Mouse (Mus musculus) intestine, embryonic 15.5 days (tissue): ENCODE results near the gene Olfr1257. TPM values are rescaled to one million over a fixed set of nuclear protein-coding genes. Genes with fewer than 3 reads are reported as not detected.
"Not testable (repeated sequence)": the region's sequence is repeated elsewhere in the genome, so short reads cannot be mapped to it uniquely, and the experiment has no call there.

Source experiments
- ATAC-seq: fragments of 200-750 bp; cut with Nextera tagmentation; 2 replicates; pipeline ENCODE4 v1.8.0; 2017; ENCODE audit warnings: moderate TSS enrichment, moderate library complexity
- H3K27ac ChIP-seq: fragments of 300-500 bp; sonication (generic); 2 replicates; pipeline ENCODE4 v1.5.1; 2015; ENCODE audit warnings: mild to moderate bottlenecking, inconsistent platforms
- H3K27me3 ChIP-seq: fragments of 300-500 bp; sonication (generic); replicated peaks from 2 replicates; pipeline ENCODE4 v1.6.1; 2015; ENCODE audit warnings: inconsistent platforms
- H3K36me3 ChIP-seq: fragments of 300-500 bp; sonication (generic); 2 replicates; pipeline ENCODE4 v1.6.1; 2015; ENCODE audit warnings: inconsistent platforms
- H3K4me1 ChIP-seq: fragments of 300-500 bp; sonication (generic); replicated peaks from 2 replicates; pipeline ENCODE4 v1.6.1; 2015; ENCODE audit warnings: inconsistent platforms
- H3K4me2 ChIP-seq: fragments of 300-500 bp; sonication (generic); replicated peaks from 2 replicates; pipeline ENCODE4 v1.6.1; 2015; ENCODE audit warnings: mild to moderate bottlenecking, inconsistent platforms
- H3K4me3 ChIP-seq: fragments of 300-500 bp; sonication (generic); replicated peaks from 2 replicates; pipeline ENCODE4 v1.5.1; 2015; ENCODE audit warnings: inconsistent platforms
- H3K9ac ChIP-seq: fragments of 300-500 bp; sonication (generic); 2 replicates; pipeline ENCODE4 v1.6.1; 2015; ENCODE audit warnings: inconsistent platforms
- H3K9me3 ChIP-seq: fragments of 300-500 bp; sonication (generic); 2 replicates; pipeline ENCODE4 v1.6.1; 2016; ENCODE audit warnings: inconsistent platforms
- WGBS: fragments of 180-500 bp; shearing (Covaris S2); methylation state at CpG from one replicate; pipeline ENCODE4 v1.1.7; 2015; 5-methylcytosine and 5-hydroxymethylcytosine counted together
- polyA plus RNA-seq: library from polyadenylated mRNA; unstranded; fragments of >200 nt; fragmentation: Nextera tagmentation; extraction: Ambion mirVana; gene quantifications from 2 replicates; pipeline ENCODE4 v1.2.1, GENCODE M21; 2015

Gene Olfr1257
- polyA plus RNA-seq: 0.09 TPM in 1 of 2 replicates, not detected in the other

DNA sequence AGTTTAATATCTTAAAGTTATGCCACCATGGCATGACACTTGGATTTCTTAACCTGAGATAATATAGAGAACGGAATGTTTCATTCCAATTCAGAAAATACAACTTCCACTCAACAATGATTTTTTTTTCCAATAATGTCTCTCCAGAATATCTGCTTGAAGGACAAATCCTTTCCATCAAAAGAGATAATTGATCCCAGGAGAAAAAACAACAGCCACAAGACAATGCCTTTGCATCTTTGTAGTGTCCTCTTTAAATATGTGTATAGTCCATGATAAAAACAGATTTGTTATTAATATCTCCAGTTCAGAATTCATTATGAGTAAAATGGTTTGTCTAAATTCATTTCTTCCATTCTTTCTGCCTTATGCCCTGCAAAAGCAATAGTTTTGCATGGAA, at the start of gene Olfr1257:
TSS of gene Olfr1257 (plus strand) at position 301 of the 400 bp plus-strand sequence.
- no peak for ATAC-seq
- H3K36me3 ChIP-seq: no peaks in the 10 kb centered on the region
- H3K27ac ChIP-seq: no peak within 1 kb of the TSS
- H3K9ac ChIP-seq: no peak within 1 kb of the TSS
- 85% methylated on average over 1 of the region's 1 CpGs for WGBS
- no peaks in the 10 kb centered on the region for H3K4me1 ChIP-seq
- H3K4me3 ChIP-seq: no peak within 1 kb of the TSS
- H3K9me3 ChIP-seq: no peaks in the 10 kb centered on the region
- H3K4me2 ChIP-seq: no peak within 1 kb of the TSS
- H3K27me3 ChIP-seq: no peaks in the 10 kb centered on the region

DNA sequence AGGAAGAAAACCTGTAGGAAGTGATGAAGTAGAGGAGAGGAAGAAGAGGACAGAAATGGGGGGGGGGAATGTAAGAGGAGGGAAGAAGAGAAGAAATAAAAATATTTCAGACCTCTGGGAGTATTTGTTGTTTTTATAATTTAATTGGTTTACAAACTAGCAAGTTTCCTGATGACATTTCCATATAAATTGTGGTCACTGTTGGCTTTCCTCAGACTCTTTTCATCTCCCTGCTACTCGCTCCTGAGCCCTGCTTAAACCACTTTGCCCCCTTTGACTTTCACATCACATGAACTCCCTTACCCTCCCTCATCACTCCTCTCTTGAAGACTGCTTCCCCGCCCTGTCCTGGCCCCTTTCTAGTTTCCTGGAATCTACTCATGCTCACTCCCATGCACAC, 36.8 kb upstream of the Olfr1257 start, which contains the start of gene Olfr1256:
TSS of gene Olfr1256 (minus strand) at position 101 of the 400 bp plus-strand sequence.
- ATAC-seq: no peak
- Histone ChIP-seq H3K36me3 (no peaks in the 10 kb centered on the region), H3K9me3 (no peaks in the 10 kb centered on the region), H3K27ac (no peak within 1 kb of the TSS), H3K27me3 (no peaks in the 10 kb centered on the region), H3K4me3 (no peak within 1 kb of the TSS), H3K4me1 (no peaks in the 10 kb centered on the region), H3K4me2 (no peak within 1 kb of the TSS), H3K9ac (no peak within 1 kb of the TSS)
- WGBS: 50% methylated on average over 2 of the region's 2 CpGs

- Histone ChIP-seq H3K9me3 (no peaks in the 10 kb centered on the region), H3K27me3 (no peaks in the 10 kb centered on the region), H3K4me1 (no peaks in the 10 kb centered on the region), H3K36me3 (no peaks in the 10 kb centered on the region), H3K27ac (no peak within 1 kb of the TSS), H3K9ac (no peak within 1 kb of the TSS), H3K4me2 (no peak within 1 kb of the TSS), H3K4me3 (no peak within 1 kb of the TSS)
- WGBS: 81% methylated on average over 5 of the region's 5 CpGs
- ATAC-seq: no peak
Measured at GRCm38 (mm10) chr2:89848105-89848504, 30.1 kb upstream of the Olfr1257 start, which contains the start of gene Olfr48. Olfr48 (minus strand) TSS chr2:89848205.

DNA sequence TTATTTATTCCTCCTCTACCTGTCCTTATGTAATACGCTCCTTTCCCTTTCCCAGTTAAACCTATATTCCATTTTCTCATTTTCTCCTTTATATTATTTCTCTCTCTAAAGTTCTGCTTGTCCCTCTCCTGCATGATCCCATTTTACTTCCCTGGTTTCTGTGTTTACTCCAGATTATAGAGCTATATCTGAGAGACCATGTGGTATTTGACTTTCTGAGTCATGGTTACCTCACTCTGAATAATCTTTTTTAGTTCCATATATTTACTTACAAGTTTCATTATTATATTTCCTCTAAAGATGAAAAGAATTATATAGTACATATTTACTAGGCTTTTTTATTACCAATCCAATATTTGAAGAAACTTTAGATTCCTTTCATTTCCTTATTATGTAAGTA, 29.0 kb upstream of the Olfr1257 start:
- 88% methylated on average over 1 of the region's 1 CpGs for WGBS
- no peak for ATAC-seq
- H3K4me3 ChIP-seq: no peak overlapping the region

GRCm38 (mm10) chr2:89912616-89913015, 34.4 kb downstream of the Olfr1257 start:
- not testable (repeated sequence) for H3K4me3 ChIP-seq, H3K4me2 ChIP-seq, H3K27me3 ChIP-seq, H3K4me1 ChIP-seq, ATAC-seq, H3K36me3 ChIP-seq, H3K9me3 ChIP-seq, H3K9ac ChIP-seq, H3K27ac ChIP-seq
- 86% methylated on average over 9 of the region's 9 CpGs for WGBS

More for the DNA sequence above, 29.0 kb upstream of the Olfr1257 start:
- H3K4me2 ChIP-seq: no peak overlapping the region
- H3K27ac ChIP-seq: no peak overlapping the region
- no peaks in the 10 kb centered on the region for H3K4me1 ChIP-seq
- no peaks in the 10 kb centered on the region for H3K9me3 ChIP-seq
- H3K9ac ChIP-seq: no peak overlapping the region
- H3K36me3 ChIP-seq: no peaks in the 10 kb centered on the region
- H3K27me3 ChIP-seq: no peaks in the 10 kb centered on the region

DNA sequence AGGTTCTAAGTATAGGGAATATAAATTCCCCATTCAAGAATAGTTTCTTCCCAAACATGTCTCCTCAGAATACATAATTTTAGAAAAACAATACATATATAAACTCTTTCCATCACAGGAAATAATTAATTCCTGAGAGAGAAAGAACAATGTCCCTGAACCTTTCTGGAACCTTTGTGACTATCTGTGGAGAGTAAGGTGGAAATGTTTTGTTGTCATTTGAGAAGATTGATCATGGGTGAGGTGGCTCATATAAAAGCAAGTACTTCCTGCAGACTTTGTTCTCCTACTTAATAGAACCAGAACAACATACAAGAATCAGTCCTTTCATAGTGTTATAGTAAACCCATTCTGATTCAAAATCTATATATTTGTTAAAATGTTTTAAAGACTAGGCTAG, 48.8 kb downstream of the Olfr1257 start, which contains the start of gene Olfr1258:
TSS of gene Olfr1258 (plus strand) at position 301 of the 400 bp plus-strand sequence.
- Histone ChIP-seq H3K27me3 (no peaks in the 10 kb centered on the region), H3K9me3 (no peaks in the 10 kb centered on the region), H3K9ac (no peak within 1 kb of the TSS), H3K36me3 (no peaks in the 10 kb centered on the region), H3K4me3 (no peak within 1 kb of the TSS), H3K4me1 (no peaks in the 10 kb centered on the region), H3K4me2 (no peak within 1 kb of the TSS), H3K27ac (no peak within 1 kb of the TSS)
- ATAC-seq: no peak

Other genes starting within 250 kb of the Olfr1257 start
- not detected in 2 replicates for gene Olfr1249, start 243.5 kb upstream of the Olfr1257 start, polyA plus RNA-seq
- gene Olfr1250, start 217.0 kb upstream of the Olfr1257 start, polyA plus RNA-seq: not detected in 2 replicates
- not detected in 2 replicates for gene Olfr1251, start 206.5 kb upstream of the Olfr1257 start, polyA plus RNA-seq
- gene Olfr1252, start 153.4 kb upstream of the Olfr1257 start, polyA plus RNA-seq: not detected in 2 replicates
- not detected in 2 replicates for gene Olfr1253, start 121.3 kb upstream of the Olfr1257 start, polyA plus RNA-seq
- gene Olfr1254, start 84.8 kb upstream of the Olfr1257 start, polyA plus RNA-seq: not detected in 2 replicates
- not detected in 2 replicates for gene Olfr1255, start 66.4 kb upstream of the Olfr1257 start, polyA plus RNA-seq
- gene Olfr1256, start 36.9 kb upstream of the Olfr1257 start, polyA plus RNA-seq: not detected in 2 replicates
- gene Olfr48, start 30.2 kb upstream of the Olfr1257 start, polyA plus RNA-seq: not detected in 2 replicates
- not detected in 2 replicates for gene Olfr1258, start 48.9 kb downstream of the Olfr1257 start, polyA plus RNA-seq
- gene Olfr1259, start 70.2 kb downstream of the Olfr1257 start, polyA plus RNA-seq: not detected in 2 replicates
- not detected in 2 replicates for gene Olfr1260, start 95.9 kb downstream of the Olfr1257 start, polyA plus RNA-seq
- gene Olfr1261, start 112.8 kb downstream of the Olfr1257 start, polyA plus RNA-seq: not detected in 2 replicates
- not detected in 2 replicates for gene Olfr1262, start 121.7 kb downstream of the Olfr1257 start, polyA plus RNA-seq
- gene Olfr1263, start 133.7 kb downstream of the Olfr1257 start, polyA plus RNA-seq: not detected in 2 replicates
- not detected in 2 replicates for gene Olfr1264, start 147.1 kb downstream of the Olfr1257 start, polyA plus RNA-seq
- not detected in 2 replicates for gene Olfr1265, start 156.9 kb downstream of the Olfr1257 start, polyA plus RNA-seq
- gene Olfr140, start 185.2 kb downstream of the Olfr1257 start, polyA plus RNA-seq: not detected in 2 replicates
- gene Olfr1269, start 243.0 kb downstream of the Olfr1257 start, polyA plus RNA-seq: not detected in 2 replicates